Comparison of ENCODE assay signal across 8 mouse cellular contexts in genomic region chr1:153487500-153487879, GRCm38 (mm10). TPM values are rescaled to one million over a fixed set of nuclear protein-coding genes. Genes with fewer than 3 reads are reported as not detected.
DNase-seq lines count a peak whose midpoint lies in the region; ATAC-seq and TF ChIP-seq lines count a peak whose summit lies in the region.

Gene Dhx9 (minus strand): TSS chr1:153487660.

- in situ Hi-C loops in Patski (cut with MboI; ENCODE audit: low pct_unique_long_range_greater_than_20kb), result no loop called here

- peak within 1 kb of the TSS; percentile 99 for H3K4me3 ChIP-seq in hindbrain, embryonic 13.5 days

- peak within 1 kb of the TSS; percentile 99 for H3K9ac ChIP-seq in hindbrain, embryonic 13.5 days

- ATAC-seq in Patski, result peak; percentile 84
- peak; percentile 88 for ATAC-seq in hindbrain, embryonic 13.5 days (ENCODE audit: low FRiP score)

- H3K4me1 ChIP-seq in hindbrain, embryonic 13.5 days (replicated peaks), result peaks cover 27% of the 10 kb centered on the region

- POLR2A ChIA-PET in Patski (lab: Charles Lee), result interaction anchor here (0.8 kb wide), 1 partner anchor 12 kb away, joined by 3 read pairs; no protein-coding TSS in a partner anchor

- peak within 1 kb of the TSS; percentile 88 for H3K4me2 ChIP-seq in hindbrain, embryonic 13.5 days

- H3K9me3 ChIP-seq in hindbrain, embryonic 13.5 days, result no peaks in the 10 kb centered on the region

- CTCF ChIA-PET in Patski (lab: Charles Lee), result no interaction called here

- H3K27me3 ChIP-seq in Patski, result no peaks in the 10 kb centered on the region
- no peaks in the 10 kb centered on the region for H3K27me3 ChIP-seq in hindbrain, embryonic 13.5 days

- DNase-seq in Patski (ENCODE audit: low read depth, low spot score), result peak; percentile 79
- DNase-seq in cerebellum, postnatal 14 days, result peak; percentile 100
- peak; percentile 94 to 98 for DNase-seq in frontal cortex, postnatal 14 days (ENCODE audit: low spot score in 2 of 2)
- peak; percentile 97 to 99 for DNase-seq in layer of hippocampus, postnatal 25 days (ENCODE audit: extremely low spot score in 1 of 2, low spot score in 1 of 2)
- DNase-seq in lung, postnatal 25 days (ENCODE audit: low spot score), result peak; percentile 97
- DNase-seq in retina, embryonic 14.5 days (ENCODE audit: low spot score), result peak; percentile 100
- peak; percentile 100 for DNase-seq in thymus, postnatal 4 days

- no peak for TF ChIP-seq CTCF in Patski (IDR thresholded peaks at IDR 0.05)

- WGBS in hindbrain, embryonic 13.5 days, result under 1% methylated on average over 35 of the region's 35 CpGs

- H3K36me3 ChIP-seq in hindbrain, embryonic 13.5 days, result peaks cover 2% of the 10 kb centered on the region; the same call in 1 of the 2 replicates

- H3K27ac ChIP-seq in hindbrain, embryonic 13.5 days, result peak within 1 kb of the TSS; percentile 95

RNA-seq across cellular contexts. Expression of gene Dhx9, which starts in this region (rescaled TPM):
- polyA plus RNA-seq in Patski (2021), result 157 TPM
- polyA plus RNA-seq in hindbrain, embryonic 13.5 days (2015; fragmentation: Nextera tagmentation; extraction: Ambion mirVana), result 41.5 and 47.7 TPM in 2 replicates
- total RNA-seq in layer of hippocampus, postnatal 25 days (2021), result 100 to 1,000 TPM; 101 to 106 TPM

Comparison
In these comparisons a context has a peak if more than half of its experiments do, and no peak if none do; other contexts are left out.
1. Peak in every context shown above with its lines: DNase-seq, ATAC-seq, H3K4me3 ChIP-seq and H3K27ac ChIP-seq.